Mouse (Mus musculus) hindbrain, postnatal 0 days (tissue): Measurements from ENCODE around the gene Bcl3. TPM values are rescaled to one million over a fixed set of nuclear protein-coding genes. Genes with fewer than 3 reads are reported as not detected.

Experiments used
- ATAC-seq: fragments of 200-750 bp; cut with Nextera tagmentation; 2 replicates; pipeline ENCODE4 v1.8.0; 2017; ENCODE audit warnings: mild to moderate bottlenecking, moderate TSS enrichment, moderate library complexity
- DNase-seq: peaks from one replicate; pipeline ENCODE4 v3.0.0-alpha.2; 2015; ENCODE audit warnings: low spot score
- H3K27ac ChIP-seq: fragments of 300-500 bp; sonication (generic); 2 replicates; pipeline ENCODE4 v1.5.1; 2014; ENCODE audit warnings: mild to moderate bottlenecking
- H3K27me3 ChIP-seq: fragments of 300-500 bp; sonication (generic); 2 replicates; pipeline ENCODE4 v1.6.1; 2014; ENCODE audit warnings: low read length, mixed read lengths; ENCODE audit not compliant: insufficient read depth
- H3K36me3 ChIP-seq: fragments of 300-500 bp; sonication (generic); 2 replicates; pipeline ENCODE4 v1.6.1; 2014; ENCODE audit warnings: low read length, mixed read lengths; ENCODE audit not compliant: insufficient read depth
- H3K4me1 ChIP-seq: fragments of 300-500 bp; sonication (generic); 2 replicates; pipeline ENCODE4 v1.6.1; 2014; ENCODE audit warnings: antibody characterized with exemption, low read length, mixed read lengths; ENCODE audit not compliant: insufficient read depth
- H3K4me2 ChIP-seq: fragments of 300-500 bp; sonication (generic); 2 replicates; pipeline ENCODE4 v1.6.1; 2014; ENCODE audit warnings: low read depth, mild to moderate bottlenecking, low read length, moderate library complexity, mixed read lengths
- H3K4me3 ChIP-seq: fragments of 300-500 bp; sonication (generic); 2 replicates; pipeline ENCODE4 v1.5.1; 2014; ENCODE audit warnings: low read length
- H3K9ac ChIP-seq: fragments of 300-500 bp; sonication (generic); replicated peaks from 2 replicates; pipeline ENCODE4 v1.6.1; 2014; ENCODE audit warnings: mild to moderate bottlenecking, low read length, moderate library complexity, mixed read lengths
- H3K9me3 ChIP-seq: fragments of 300-500 bp; sonication (generic); 2 replicates; pipeline ENCODE4 v1.6.1; 2016; ENCODE audit warnings: low read length, mixed read lengths
- CTCF ChIP-seq: IDR thresholded peaks from 2 replicates; pipeline ENCODE4 v1.5.1; 2016; ENCODE audit warnings: antibody characterized with exemption, control low read depth, low read depth
- WGBS: fragments of 180-500 bp; shearing (Covaris S2); extraction: QIAGEN DNeasy Blood & Tissue Kit; methylation state at CpG from one replicate; pipeline ENCODE4 v1.1.7; 2014; 5-methylcytosine and 5-hydroxymethylcytosine counted together
- polyA plus RNA-seq: library from polyadenylated mRNA; unstranded; fragments of >200 nt; fragmentation: Nextera tagmentation; extraction: Ambion mirVana; gene quantifications from 2 replicates; pipeline ENCODE4 v1.2.1, GENCODE M21; 2015
- total RNA-seq: library from RNA; depleted of rRNA; stranded (reverse); fragments of >200 nt; gene quantifications from 2 replicates; pipeline ENCODE4 v1.2.3, GENCODE M21; 2014

Gene Bcl3
- total and polyA plus RNA-seq, 2 experiments from 2014 or later = 0.66 to 0.89 TPM

DNA sequence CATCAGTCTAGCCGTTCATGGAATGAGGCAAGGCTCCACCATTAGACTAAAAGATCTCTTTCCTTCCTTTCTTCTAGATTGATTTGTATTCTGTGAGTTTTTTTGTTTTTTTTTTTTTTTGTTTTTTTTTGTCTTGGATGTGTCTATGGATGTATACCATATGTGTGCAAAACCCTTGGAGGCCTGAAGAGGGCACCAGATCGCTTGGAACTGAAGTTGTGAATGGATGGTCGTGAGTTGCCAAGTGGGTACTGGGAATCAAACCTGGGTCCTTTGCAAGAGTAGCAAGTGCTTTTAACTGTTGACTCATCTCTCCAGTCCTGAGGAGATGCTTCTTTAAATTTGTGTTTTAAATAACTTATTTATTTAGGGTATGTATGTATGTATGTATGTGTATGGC is 11.5 kb upstream of the Bcl3 start:
- 68% methylated on average over 3 of the region's 3 CpGs for WGBS
- ATAC-seq = no peak
- 0 out of 2 replicates have a peak, but pooled peaks have one; percentile 22 for TF ChIP-seq CTCF
- Histone ChIP-seq H3K27ac (no peak overlapping the region), H3K27me3 (no peaks in the 10 kb centered on the region), H3K4me2 (no peak overlapping the region), H3K4me3 (no peak overlapping the region), H3K4me1 (0 out of 2 replicates have a peak, but pooled peaks cover 3% of the 10 kb centered on the region), H3K9me3 (no peaks in the 10 kb centered on the region), H3K36me3 (no peaks in the 10 kb centered on the region), H3K9ac (no peak overlapping the region)
- no peak for DNase-seq

DNA sequence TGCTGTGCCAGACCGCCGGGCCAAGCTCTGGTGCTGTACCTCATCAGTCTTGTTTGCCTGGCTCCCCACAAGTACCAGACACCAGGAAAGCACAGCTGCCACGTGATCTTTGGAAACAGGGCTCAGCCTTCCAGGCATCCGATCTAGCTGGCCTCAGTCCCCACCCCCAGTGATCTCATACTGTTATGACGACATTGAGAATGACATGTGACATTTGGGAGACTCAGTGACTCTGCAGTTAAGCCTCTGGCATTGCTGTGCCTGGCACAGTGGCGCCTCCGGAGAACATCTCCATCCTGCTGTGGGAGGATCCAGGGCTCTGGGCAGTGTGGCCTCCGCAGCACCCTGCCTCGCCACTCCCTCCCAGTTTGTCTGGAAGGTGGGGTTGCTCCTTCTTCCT is 9.3 kb upstream of the Bcl3 start:
- H3K27ac ChIP-seq = no peak overlapping the region
- WGBS = 53% methylated on average over 9 of the region's 9 CpGs
- H3K4me1 ChIP-seq = 0 out of 2 replicates have a peak, but pooled peaks cover 3% of the 10 kb centered on the region
- H3K4me2 ChIP-seq = no peak overlapping the region
- no peaks in the 10 kb centered on the region for H3K36me3 ChIP-seq
- H3K4me3 ChIP-seq = no peak overlapping the region
- no peak overlapping the region for H3K9ac ChIP-seq
- no peaks in the 10 kb centered on the region for H3K9me3 ChIP-seq
- ATAC-seq (peak; percentile 45; the same call in 1 of the 2 replicates), DNase-seq (no peak)
- no peaks in the 10 kb centered on the region for H3K27me3 ChIP-seq
- TF ChIP-seq CTCF = no peak

DNA sequence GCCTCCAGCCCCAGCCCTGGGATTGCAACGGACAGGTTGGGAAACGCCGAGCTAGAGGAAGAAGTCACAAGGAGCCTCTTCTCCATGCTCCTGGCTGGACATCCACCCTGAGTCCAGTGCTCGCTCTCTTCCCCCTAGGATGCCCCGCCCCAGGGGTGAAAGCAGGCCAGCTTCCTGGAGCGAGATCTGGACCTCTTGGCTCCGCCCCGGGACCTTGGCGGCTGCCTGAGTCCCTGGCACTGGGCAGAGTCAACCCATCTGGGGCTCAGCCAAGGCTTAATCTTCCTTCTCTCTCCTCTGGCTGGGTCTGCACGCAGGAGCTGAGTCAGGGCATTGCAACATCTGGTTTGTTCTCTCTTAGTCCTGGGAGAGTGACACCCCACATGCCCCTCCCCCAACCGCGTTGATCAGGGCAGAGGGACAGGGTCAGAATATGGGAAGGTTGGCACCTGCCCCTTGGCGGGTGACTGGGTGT is 8.1 kb upstream of the Bcl3 start:
- no peak overlapping the region for H3K4me2 ChIP-seq
- peak; percentile 56; the same call in 1 of the 2 replicates for ATAC-seq
- no peak overlapping the region for H3K27ac ChIP-seq
- no peak for DNase-seq
- TF ChIP-seq CTCF = no peak
- H3K4me1 ChIP-seq = 0 out of 2 replicates have a peak, but pooled peaks cover 3% of the 10 kb centered on the region
- WGBS = 32% methylated on average over 13 of the region's 13 CpGs
- H3K27me3 ChIP-seq = no peaks in the 10 kb centered on the region
- H3K9me3 ChIP-seq = no peaks in the 10 kb centered on the region
- no peak overlapping the region for H3K9ac ChIP-seq
- no peak overlapping the region for H3K4me3 ChIP-seq
- no peaks in the 10 kb centered on the region for H3K36me3 ChIP-seq

GRCm38 (mm10) chr7:19829694-19830093 is 7.1 kb upstream of the Bcl3 start:
- Histone ChIP-seq H3K9me3 (no peaks in the 10 kb centered on the region), H3K27ac (no peak overlapping the region), H3K4me2 (no peak overlapping the region), H3K36me3 (no peaks in the 10 kb centered on the region), H3K27me3 (no peaks in the 10 kb centered on the region; the same call in 1 of the 2 replicates), H3K4me3 (no peak overlapping the region), H3K9ac (no peak overlapping the region), H3K4me1 (0 out of 2 replicates have a peak, but pooled peaks cover 3% of the 10 kb centered on the region)
- no peak for TF ChIP-seq CTCF
- ATAC-seq = no peak
- DNase-seq = no peak
- WGBS = 86% methylated on average over 3 of the region's 3 CpGs

DNA sequence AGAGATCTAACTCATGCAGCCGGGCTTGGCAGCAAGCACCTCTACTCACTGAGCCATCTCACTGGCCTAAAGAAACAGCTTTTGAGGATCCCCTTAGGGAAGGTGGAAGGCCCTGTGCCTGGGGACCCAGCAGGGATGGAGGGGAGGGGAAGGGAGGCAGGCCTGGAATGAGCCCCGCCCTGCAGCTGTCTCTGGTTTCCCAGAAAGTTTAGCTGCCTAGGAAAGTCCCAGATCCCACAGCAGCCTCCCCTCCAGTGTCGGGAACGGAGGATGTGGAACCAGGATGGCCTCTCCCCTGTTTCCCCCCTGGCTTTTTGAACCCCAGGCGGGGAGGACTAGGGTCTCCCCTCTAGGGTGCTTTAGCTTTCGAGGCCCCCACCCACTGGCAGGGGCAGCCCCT is 4.2 kb upstream of the Bcl3 start:
- no peak overlapping the region for H3K4me2 ChIP-seq
- no peak overlapping the region for H3K27ac ChIP-seq
- peaks cover 7% of the 10 kb centered on the region for H3K27me3 ChIP-seq
- H3K4me3 ChIP-seq = no peak overlapping the region
- no peaks in the 10 kb centered on the region for H3K36me3 ChIP-seq
- DNase-seq = no peak
- H3K9ac ChIP-seq = no peak overlapping the region
- 0 out of 2 replicates have a peak, but pooled peaks cover 3% of the 10 kb centered on the region for H3K4me1 ChIP-seq
- 48% methylated on average over 6 of the region's 6 CpGs for WGBS
- TF ChIP-seq CTCF = no peak
- no peaks in the 10 kb centered on the region for H3K9me3 ChIP-seq
- no peak for ATAC-seq

- WGBS = 25% methylated on average over 25 of the region's 26 CpGs
- H3K27me3 ChIP-seq = peaks cover 12% of the 10 kb centered on the region
These were observed 1.8 kb upstream of the Bcl3 start for GRCm38 (mm10) chr7:19824182-19824973.

More at GRCm38 (mm10) chr7:19824182-19824973, 1.8 kb upstream of the Bcl3 start:
- DNase-seq (peak; percentile 13), ATAC-seq (peak; percentile 66; the same call in 1 of the 2 replicates)
- Histone ChIP-seq H3K9me3 (no peaks in the 10 kb centered on the region), H3K9ac (no peak overlapping the region), H3K27ac (no peak overlapping the region), H3K4me1 (no peaks in the 10 kb centered on the region), H3K4me2 (no peak overlapping the region), H3K4me3 (no peak overlapping the region), H3K36me3 (no peaks in the 10 kb centered on the region)
- TF ChIP-seq CTCF = no peak
